Mouse (Mus musculus) midbrain, embryonic 11.5 days (tissue): Measurements from ENCODE around the gene Hnrnpa1. TPM values are rescaled to one million over a fixed set of nuclear protein-coding genes. Genes with fewer than 3 reads are reported as not detected.
"Not testable (repeated sequence)": the region's sequence is repeated elsewhere in the genome, so short reads cannot be mapped to it uniquely, and the experiment has no call there.

ENCODE experiments used
- ATAC-seq: fragments of 200-750 bp; cut with Nextera tagmentation; 2 replicates; pipeline ENCODE4 v1.8.0; 2017; ENCODE audit warnings: moderate TSS enrichment, moderate library complexity; ENCODE audit not compliant: low FRiP score
- DNase-seq: peaks from one replicate; pipeline ENCODE4 v3.0.0; 2015; ENCODE audit warnings: low spot score; ENCODE audit errors: missing footprints
- H3K27ac ChIP-seq: fragments of 300-500 bp; sonication (generic); 2 replicates; pipeline ENCODE4 v1.5.1; 2014; ENCODE audit warnings: low read depth, low read length
- H3K27me3 ChIP-seq: fragments of 300-500 bp; sonication (generic); 2 replicates; pipeline ENCODE4 v1.6.1; 2014; ENCODE audit warnings: mild to moderate bottlenecking, low read length, moderate library complexity, mixed read lengths; ENCODE audit not compliant: control insufficient read depth, insufficient read depth
- H3K36me3 ChIP-seq: fragments of 300-500 bp; sonication (generic); 2 replicates; pipeline ENCODE4 v1.6.1; 2014; ENCODE audit warnings: mild to moderate bottlenecking, low read length, moderate library complexity, mixed read lengths; ENCODE audit not compliant: control insufficient read depth, insufficient read depth
- H3K4me1 ChIP-seq: fragments of 300-500 bp; sonication (generic); 2 replicates; pipeline ENCODE4 v1.6.1; 2014; ENCODE audit warnings: low read length; ENCODE audit not compliant: control insufficient read depth, insufficient read depth
- H3K4me2 ChIP-seq: fragments of 300-500 bp; sonication (generic); 2 replicates; pipeline ENCODE4 v1.6.1; 2014; ENCODE audit warnings: mild to moderate bottlenecking, moderate library complexity
- H3K4me3 ChIP-seq: fragments of 300-500 bp; sonication (generic); 2 replicates; pipeline ENCODE4 v1.5.1; 2014; ENCODE audit warnings: low read depth, low read length
- H3K9ac ChIP-seq: fragments of 300-500 bp; sonication (generic); 2 replicates; pipeline ENCODE4 v1.6.1; 2014; ENCODE audit warnings: low read length
- H3K9me3 ChIP-seq: fragments of 300-500 bp; sonication (generic); 2 replicates; pipeline ENCODE4 v1.6.1; 2016; ENCODE audit warnings: low read length; ENCODE audit not compliant: control insufficient read depth
- WGBS: fragments of 180-500 bp; shearing (Covaris S2); extraction: QIAGEN DNeasy Blood & Tissue Kit; methylation state at CpG from one replicate; pipeline ENCODE4 v1.1.7; 2014; 5-methylcytosine and 5-hydroxymethylcytosine counted together
- polyA plus RNA-seq: library from polyadenylated mRNA; unstranded; fragments of >200 nt; fragmentation: Nextera tagmentation; extraction: Ambion mirVana; gene quantifications from 2 replicates; pipeline ENCODE4 v1.2.1, GENCODE M21; 2014

Hnrnpa1 gene
- polyA plus RNA-seq, 1 experiment from 2014 or later = 1,348 TPM

- no peak within 1 kb of the TSS for H3K27ac ChIP-seq
- 15% methylated on average over 15 of the region's 15 CpGs for WGBS
- H3K9me3 ChIP-seq = no peaks in the 10 kb centered on the region
- peaks cover 14% of the 10 kb centered on the region; the same call in 1 of the 2 replicates for H3K4me1 ChIP-seq
- no peak within 1 kb of the TSS for H3K4me3 ChIP-seq
- no peaks in the 10 kb centered on the region for H3K27me3 ChIP-seq
- ATAC-seq = peak; percentile 51
- H3K9ac ChIP-seq = no peak within 1 kb of the TSS
- H3K36me3 ChIP-seq = no peaks in the 10 kb centered on the region
- DNase-seq = no peak
- no peak within 1 kb of the TSS for H3K4me2 ChIP-seq
Measured at GRCm38 (mm10) chr15:103257790-103258728, 17.8 kb downstream of the Hnrnpa1 start, which contains the start of gene Nfe2. Gene Nfe2 (minus strand): TSS chr15:103258403.

GRCm38 (mm10) chr15:103259162-103259561, 18.9 kb downstream of the Hnrnpa1 start:
- no peak for ATAC-seq
- WGBS = 88% methylated on average over 5 of the region's 5 CpGs
- no peaks in the 10 kb centered on the region for H3K36me3 ChIP-seq
- H3K27ac ChIP-seq = no peak overlapping the region
- DNase-seq = no peak
- H3K4me2 ChIP-seq = no peak overlapping the region
- H3K9me3 ChIP-seq = no peaks in the 10 kb centered on the region
- no peak overlapping the region for H3K4me3 ChIP-seq
- H3K27me3 ChIP-seq = no peaks in the 10 kb centered on the region
- peaks cover 14% of the 10 kb centered on the region; the same call in 1 of the 2 replicates for H3K4me1 ChIP-seq
- H3K9ac ChIP-seq = no peak overlapping the region

- Histone ChIP-seq H3K27me3 (no peaks in the 10 kb centered on the region), H3K9me3 (no peaks in the 10 kb centered on the region), H3K4me2 (no peak overlapping the region), H3K36me3 (no peaks in the 10 kb centered on the region), H3K4me1 (peaks cover 10% of the 10 kb centered on the region; the same call in 1 of the 2 replicates), H3K9ac (no peak overlapping the region), H3K4me3 (no peak overlapping the region), H3K27ac (no peak overlapping the region)
- DNase-seq (no peak), ATAC-seq (no peak)
- WGBS = 87% methylated on average over 1 of the region's 1 CpGs
Measured at GRCm38 (mm10) chr15:103259989-103260388, 19.8 kb downstream of the Hnrnpa1 start.

GRCm38 (mm10) chr15:103264794-103265193, 24.6 kb downstream of the Hnrnpa1 start:
- Histone ChIP-seq H3K27ac (no peak overlapping the region), H3K36me3 (no peaks in the 10 kb centered on the region), H3K27me3 (no peaks in the 10 kb centered on the region), H3K4me3 (no peak overlapping the region), H3K9ac (no peak overlapping the region), H3K9me3 (no peaks in the 10 kb centered on the region), H3K4me1 (no peaks in the 10 kb centered on the region), H3K4me2 (no peak overlapping the region)
- 88% methylated on average over 2 of the region's 2 CpGs for WGBS
- DNase-seq = no peak
- ATAC-seq = no peak

- H3K27ac ChIP-seq = no peak overlapping the region
- DNase-seq = no peak
- H3K27me3 ChIP-seq = no peaks in the 10 kb centered on the region
- no peak overlapping the region for H3K4me2 ChIP-seq
- H3K9me3 ChIP-seq = no peaks in the 10 kb centered on the region
- 86% methylated on average over 4 of the region's 4 CpGs for whole genome bisulfite sequencing
- no peak for ATAC-seq
- H3K4me1 ChIP-seq = peaks cover 3% of the 10 kb centered on the region; the same call in 1 of the 2 replicates
- H3K36me3 ChIP-seq = no peaks in the 10 kb centered on the region
- no peak overlapping the region for H3K9ac ChIP-seq
- no peak overlapping the region for H3K4me3 ChIP-seq
Measured at GRCm38 (mm10) chr15:103268903-103269302, 28.7 kb downstream of the Hnrnpa1 start.

GRCm38 (mm10) chr15:103272419-103273279, 32.4 kb downstream of the Hnrnpa1 start, which contains the start of gene Copz1:
Gene Copz1 (plus strand): TSS chr15:103272714.
- H3K27ac ChIP-seq = no peak within 1 kb of the TSS
- under 1% methylated on average over 38 of the region's 38 CpGs for whole genome bisulfite sequencing
- DNase-seq = peak; percentile 98
- H3K9me3 ChIP-seq = no peaks in the 10 kb centered on the region
- ATAC-seq = peak; percentile 100
- H3K4me3 ChIP-seq = peak within 1 kb of the TSS; percentile 78
- H3K4me2 ChIP-seq = peak within 1 kb of the TSS; percentile 55
- H3K36me3 ChIP-seq = no peaks in the 10 kb centered on the region
- peak within 1 kb of the TSS; percentile 81 for H3K9ac ChIP-seq
- peaks cover 7% of the 10 kb centered on the region; the same call in 1 of the 2 replicates for H3K4me1 ChIP-seq
- H3K27me3 ChIP-seq = no peaks in the 10 kb centered on the region

- WGBS = 95% methylated on average over 2 of the region's 3 CpGs
Measured at GRCm38 (mm10) chr15:103275943-103276342, 35.7 kb downstream of the Hnrnpa1 start.

GRCm38 (mm10) chr15:103277949-103278348, 37.7 kb downstream of the Hnrnpa1 start:
- no peak overlapping the region for H3K4me3 ChIP-seq
- ATAC-seq (no peak), DNase-seq (no peak)
- H3K4me1 ChIP-seq = peaks cover 7% of the 10 kb centered on the region; the same call in 1 of the 2 replicates
- no peaks in the 10 kb centered on the region for H3K36me3 ChIP-seq
- no peaks in the 10 kb centered on the region for H3K9me3 ChIP-seq
- WGBS = 83% methylated on average over 7 of the region's 7 CpGs
- H3K27ac ChIP-seq = no peak overlapping the region
- H3K4me2 ChIP-seq = no peak overlapping the region
- no peak overlapping the region for H3K9ac ChIP-seq
- H3K27me3 ChIP-seq = no peaks in the 10 kb centered on the region

More at GRCm38 (mm10) chr15:103275943-103276342, 35.7 kb downstream of the Hnrnpa1 start:
- not testable (repeated sequence) for H3K4me2 ChIP-seq, DNase-seq, H3K27ac ChIP-seq, ATAC-seq, H3K9ac ChIP-seq, H3K36me3 ChIP-seq, H3K4me3 ChIP-seq, H3K4me1 ChIP-seq, H3K27me3 ChIP-seq, H3K9me3 ChIP-seq
